Mouse (Mus musculus): ENCODE results near the gene Fgfr2. TPM values are rescaled to one million over a fixed set of nuclear protein-coding genes. Genes with fewer than 3 reads are reported as not detected.
A peak's percentile ranks its signal among the peaks of the same experiment; 100 is the strongest.

The Fgfr2 gene
- polyA plus RNA-seq, 1 experiment: 14.7 TPM

DNA sequence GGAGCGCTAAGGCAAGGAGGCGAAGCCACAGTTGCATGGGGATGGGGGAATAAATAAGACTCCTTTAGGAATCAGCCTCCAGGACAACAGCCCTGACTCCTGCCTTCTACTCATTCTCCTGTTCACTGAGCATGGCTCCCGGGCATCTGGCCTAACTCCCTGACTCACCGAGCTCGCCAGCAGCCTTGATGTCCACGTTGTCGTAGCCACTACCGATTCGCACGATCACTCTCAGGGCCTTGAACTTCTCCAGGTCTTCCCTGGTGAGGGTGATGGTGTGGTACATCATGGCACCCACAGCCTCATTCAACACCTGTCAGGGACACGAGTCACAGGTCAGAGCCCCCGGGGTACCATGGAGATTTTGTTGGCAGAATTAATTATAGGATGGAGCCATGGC is 124.5 kb downstream of the Fgfr2 start:
- peaks cover 35% of the 10 kb centered on the region for H3K36me3 ChIP-seq (ENCODE audit: control insufficient read depth, insufficient read depth, low read length)

DNA sequence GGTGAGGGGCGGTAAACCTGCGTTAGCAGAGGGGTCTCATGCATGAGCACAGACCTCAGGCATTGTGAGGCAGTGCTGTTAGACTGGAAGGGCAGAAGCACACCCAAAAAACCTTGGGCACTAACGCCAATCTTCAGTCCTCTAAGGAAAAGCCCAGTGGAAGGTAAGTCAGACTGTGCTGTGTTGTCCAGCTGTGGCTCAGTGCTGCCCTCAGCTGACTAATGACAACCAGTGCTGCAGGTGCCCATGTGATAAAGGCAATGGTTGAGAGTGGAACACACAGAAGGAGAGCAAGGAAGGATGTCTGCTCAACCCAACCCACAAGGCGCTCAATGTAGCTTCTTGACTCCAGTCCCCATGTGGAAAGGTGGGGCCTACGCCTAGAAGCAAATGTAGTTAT is 126.8 kb downstream of the Fgfr2 start:
- TF ChIP-seq CTCF (IDR thresholded peaks at IDR 0.05; ENCODE audit: extremely low read depth, insufficient read length, insufficient replicate concordance, low read depth, low read length): peak; percentile 45; the same call in 1 of the 2 replicates
- TF ChIP-seq POLR2A (IDR thresholded peaks at IDR 0.05; ENCODE audit: low read depth, low read length): no peak
- no peaks in the 10 kb centered on the region for H3K27me3 ChIP-seq (ENCODE audit: control insufficient read depth, insufficient read depth, low read length)
- no peak overlapping the region for H3K4me3 ChIP-seq (ENCODE audit: low read depth, low read length)
- H3K4me1 ChIP-seq (ENCODE audit: control insufficient read depth, insufficient read depth, insufficient read length, low read length): no peaks in the 10 kb centered on the region
- H3K27ac ChIP-seq (ENCODE audit: insufficient read depth, low read depth, low read length): no peak overlapping the region
- WGBS: 87% methylated on average over 5 of the region's 5 CpGs
- peaks cover 39% of the 10 kb centered on the region for H3K36me3 ChIP-seq (ENCODE audit: control insufficient read depth, insufficient read depth, low read length)

More for the DNA sequence above, 124.5 kb downstream of the Fgfr2 start:
- 94% methylated on average over 12 of the region's 12 CpGs for WGBS
- Histone ChIP-seq H3K27ac (ENCODE audit: insufficient read depth, low read depth, low read length) (no peak overlapping the region), H3K4me1 (ENCODE audit: control insufficient read depth, insufficient read depth, insufficient read length, low read length) (no peaks in the 10 kb centered on the region), H3K27me3 (ENCODE audit: control insufficient read depth, insufficient read depth, low read length) (no peaks in the 10 kb centered on the region), H3K4me3 (ENCODE audit: low read depth, low read length) (no peak overlapping the region)
- TF ChIP-seq POLR2A (IDR thresholded peaks at IDR 0.05; ENCODE audit: low read depth, low read length): no peak
- no peak for TF ChIP-seq CTCF (IDR thresholded peaks at IDR 0.05; ENCODE audit: extremely low read depth, insufficient read length, insufficient replicate concordance, low read depth, low read length)

DNA sequence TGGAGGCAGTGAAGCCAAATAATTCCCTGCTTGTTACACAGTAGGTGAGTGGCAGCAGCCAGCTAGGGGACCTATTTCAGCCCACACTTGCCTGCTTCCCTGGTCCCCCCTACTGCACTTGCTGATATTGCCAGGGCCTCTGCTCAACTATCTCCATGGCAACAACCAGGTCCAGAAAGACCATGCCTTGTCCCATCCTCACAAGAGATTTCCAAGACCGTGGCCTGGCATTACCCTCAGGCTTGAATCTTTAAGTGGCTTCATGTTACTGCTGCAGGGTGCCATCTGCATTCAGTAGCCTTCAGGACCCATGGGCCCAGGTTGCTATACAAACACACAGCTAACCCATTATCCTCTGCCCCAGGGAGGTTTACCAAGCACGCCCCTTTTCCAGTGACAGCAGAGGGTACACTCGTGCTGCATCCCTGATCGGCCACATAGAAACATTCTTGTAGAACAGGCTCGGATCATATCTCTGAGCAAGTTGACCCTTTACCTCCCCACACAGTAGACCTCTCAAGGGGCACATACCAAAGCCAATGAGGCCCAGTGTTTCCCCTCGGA is 128.4 kb downstream of the Fgfr2 start:
- H3K4me3 ChIP-seq (ENCODE audit: low read depth, low read length): no peak overlapping the region
- H3K27ac ChIP-seq (ENCODE audit: insufficient read depth, low read depth, low read length): no peak overlapping the region
- no peaks in the 10 kb centered on the region for H3K27me3 ChIP-seq (ENCODE audit: control insufficient read depth, insufficient read depth, low read length)
- WGBS: 78% methylated on average over 6 of the region's 6 CpGs
- H3K36me3 ChIP-seq (ENCODE audit: control insufficient read depth, insufficient read depth, low read length): peaks cover 52% of the 10 kb centered on the region
- H3K4me1 ChIP-seq (ENCODE audit: control insufficient read depth, insufficient read depth, insufficient read length, low read length): no peaks in the 10 kb centered on the region
- TF ChIP-seq POLR2A (IDR thresholded peaks at IDR 0.05; ENCODE audit: low read depth, low read length) (no peak), CTCF (IDR thresholded peaks at IDR 0.05; ENCODE audit: extremely low read depth, insufficient read length, insufficient replicate concordance, low read depth, low read length) (no peak)

DNA sequence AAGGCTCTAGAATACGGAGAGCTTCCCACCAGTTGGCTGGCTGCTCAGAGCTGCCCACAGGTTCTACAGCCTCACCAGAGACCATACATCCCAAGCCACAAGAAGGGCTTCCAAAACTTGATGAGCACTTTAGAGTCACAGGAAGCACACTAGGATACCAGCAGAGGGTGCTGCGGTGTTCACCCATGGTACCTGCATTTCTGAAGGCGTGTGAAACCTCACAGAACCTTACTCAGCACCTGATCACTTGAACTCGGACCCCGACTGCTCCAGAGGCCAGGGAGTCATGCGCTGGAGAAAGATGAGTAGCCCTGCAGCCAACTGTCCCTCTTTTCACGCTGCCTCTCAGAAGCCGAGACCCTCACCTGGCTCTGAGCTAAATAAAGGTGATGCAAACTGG is 129.0 kb downstream of the Fgfr2 start:
- Histone ChIP-seq H3K27ac (ENCODE audit: insufficient read depth, low read depth, low read length) (no peak overlapping the region), H3K4me1 (ENCODE audit: control insufficient read depth, insufficient read depth, insufficient read length, low read length) (no peaks in the 10 kb centered on the region), H3K4me3 (ENCODE audit: low read depth, low read length) (no peak overlapping the region), H3K27me3 (ENCODE audit: control insufficient read depth, insufficient read depth, low read length) (no peaks in the 10 kb centered on the region), H3K36me3 (ENCODE audit: control insufficient read depth, insufficient read depth, low read length) (peaks cover 57% of the 10 kb centered on the region)
- 84% methylated on average over 8 of the region's 8 CpGs for WGBS
- TF ChIP-seq CTCF (IDR thresholded peaks at IDR 0.05; ENCODE audit: extremely low read depth, insufficient read length, insufficient replicate concordance, low read depth, low read length) (no peak), POLR2A (IDR thresholded peaks at IDR 0.05; ENCODE audit: low read depth, low read length) (no peak)

DNA sequence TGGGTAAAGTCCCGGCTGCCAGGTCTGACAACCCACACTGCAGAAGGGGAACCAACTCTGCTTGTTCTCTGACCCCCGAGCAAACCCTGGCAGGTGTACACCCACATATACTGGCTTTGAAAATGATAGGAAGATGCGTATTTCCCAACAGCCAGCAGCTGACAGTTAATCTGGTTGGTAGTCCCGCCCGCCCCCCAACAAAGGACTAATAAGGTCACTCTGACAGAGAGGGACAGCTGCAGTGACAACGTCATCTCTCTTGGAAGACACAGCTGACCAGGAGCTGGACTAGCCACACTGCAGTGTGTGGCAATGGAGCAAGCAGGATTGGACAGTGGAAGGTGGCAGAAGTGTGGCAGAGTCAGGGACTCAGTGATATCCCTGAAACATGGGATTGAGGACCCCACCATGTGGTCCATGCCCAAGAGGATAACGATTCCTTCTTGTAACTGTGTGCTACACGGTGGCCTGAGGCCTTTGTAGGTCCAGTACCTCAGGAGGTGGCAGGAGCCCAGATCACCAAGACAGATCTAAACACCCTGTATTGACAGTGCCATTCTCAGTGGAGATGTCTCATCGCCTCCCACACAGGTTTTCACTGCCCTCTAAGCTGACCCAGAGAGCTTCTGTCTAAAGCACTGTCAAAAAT is 130.1 kb downstream of the Fgfr2 start:
- H3K36me3 ChIP-seq (ENCODE audit: control insufficient read depth, insufficient read depth, low read length): peaks cover 56% of the 10 kb centered on the region
- H3K4me3 ChIP-seq (ENCODE audit: low read depth, low read length): no peak overlapping the region
- no peak for TF ChIP-seq CTCF (IDR thresholded peaks at IDR 0.05; ENCODE audit: extremely low read depth, insufficient read length, insufficient replicate concordance, low read depth, low read length)
- no peak for TF ChIP-seq POLR2A (IDR thresholded peaks at IDR 0.05; ENCODE audit: low read depth, low read length)
- no peaks in the 10 kb centered on the region for H3K27me3 ChIP-seq (ENCODE audit: control insufficient read depth, insufficient read depth, low read length)
- H3K4me1 ChIP-seq (ENCODE audit: control insufficient read depth, insufficient read depth, insufficient read length, low read length): no peaks in the 10 kb centered on the region
- WGBS: 87% methylated on average over 9 of the region's 9 CpGs
- no peak overlapping the region for H3K27ac ChIP-seq (ENCODE audit: insufficient read depth, low read depth, low read length)

DNA sequence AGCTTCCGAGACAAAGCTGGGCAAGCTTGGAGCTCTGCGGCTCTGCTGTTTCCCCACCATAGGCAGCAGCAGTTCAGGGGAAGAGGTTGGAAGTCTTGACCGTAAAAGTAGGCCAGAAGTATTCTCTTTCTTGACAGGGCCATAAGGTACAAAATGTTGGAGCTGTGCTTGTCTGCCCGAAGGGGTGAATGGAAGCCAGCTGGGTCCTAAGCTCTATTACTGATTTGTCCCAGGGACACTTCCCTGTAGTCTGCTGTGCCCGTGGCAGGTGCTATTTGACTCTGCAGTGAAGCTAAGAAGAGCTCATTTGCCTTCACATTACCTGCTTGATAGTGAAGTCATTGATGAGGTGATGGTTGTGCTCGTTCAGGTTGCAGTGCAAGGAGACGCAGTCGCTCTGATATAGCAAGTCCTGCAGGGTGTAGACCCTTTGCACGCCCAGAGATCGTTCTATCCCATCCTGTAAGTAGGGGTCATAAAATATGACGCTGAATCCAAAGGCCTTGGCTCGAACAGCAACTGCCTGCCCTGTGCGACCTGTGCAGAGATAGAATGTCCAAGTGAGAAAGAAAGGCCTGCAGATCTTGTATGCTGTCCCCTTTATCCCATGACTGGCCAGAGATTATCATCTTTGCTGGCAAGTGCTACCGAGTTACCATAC is 131.8 kb downstream of the Fgfr2 start:
- no peak for TF ChIP-seq CTCF (IDR thresholded peaks at IDR 0.05; ENCODE audit: extremely low read depth, insufficient read length, insufficient replicate concordance, low read depth, low read length)
- no peak for TF ChIP-seq POLR2A (IDR thresholded peaks at IDR 0.05; ENCODE audit: low read depth, low read length)
- WGBS: 75% methylated on average over 14 of the region's 14 CpGs
- Histone ChIP-seq H3K27me3 (ENCODE audit: control insufficient read depth, insufficient read depth, low read length) (no peaks in the 10 kb centered on the region), H3K36me3 (ENCODE audit: control insufficient read depth, insufficient read depth, low read length) (peaks cover 53% of the 10 kb centered on the region), H3K4me1 (ENCODE audit: control insufficient read depth, insufficient read depth, insufficient read length, low read length) (no peaks in the 10 kb centered on the region), H3K4me3 (ENCODE audit: low read depth, low read length) (no peak overlapping the region), H3K27ac (ENCODE audit: insufficient read depth, low read depth, low read length) (no peak overlapping the region)

DNA sequence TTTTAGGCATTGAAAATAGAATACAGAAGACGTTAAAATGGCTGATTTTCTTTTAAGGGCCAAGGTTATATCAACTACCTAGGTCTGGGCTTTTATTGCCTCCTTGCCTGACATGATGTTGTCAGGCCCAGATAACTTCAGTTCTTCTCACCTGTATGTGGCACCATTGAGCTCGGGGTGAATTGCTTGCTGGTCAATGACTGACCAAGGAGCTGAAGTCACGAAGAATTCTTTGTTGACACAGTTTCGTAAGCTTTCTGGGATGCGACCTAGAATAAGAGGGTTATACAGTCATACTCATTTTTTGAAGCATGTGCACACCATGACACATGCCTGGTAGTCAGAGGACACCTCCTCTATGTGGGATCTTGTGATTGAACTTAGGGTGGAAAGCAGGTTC is 133.3 kb downstream of the Fgfr2 start:
- TF ChIP-seq POLR2A (IDR thresholded peaks at IDR 0.05; ENCODE audit: low read depth, low read length) (no peak), CTCF (IDR thresholded peaks at IDR 0.05; ENCODE audit: extremely low read depth, insufficient read length, insufficient replicate concordance, low read depth, low read length) (no peak)
- WGBS: 66% methylated on average over 5 of the region's 5 CpGs
- Histone ChIP-seq H3K27ac (ENCODE audit: insufficient read depth, low read depth, low read length) (no peak overlapping the region), H3K27me3 (ENCODE audit: control insufficient read depth, insufficient read depth, low read length) (no peaks in the 10 kb centered on the region), H3K4me3 (ENCODE audit: low read depth, low read length) (no peak overlapping the region), H3K36me3 (ENCODE audit: control insufficient read depth, insufficient read depth, low read length) (peaks cover 54% of the 10 kb centered on the region), H3K4me1 (ENCODE audit: control insufficient read depth, insufficient read depth, insufficient read length, low read length) (no peaks in the 10 kb centered on the region)

Measured in small intestine, adult 2 months (tissue).